Mouse (Mus musculus): Measurements from ENCODE around the gene Mfsd6l. TPM values are rescaled to one million over a fixed set of nuclear protein-coding genes. Genes with fewer than 3 reads are reported as not detected.
A peak's percentile ranks its signal among the peaks of the same experiment; 100 is the strongest.

Mfsd6l gene
- polyA plus RNA-seq, 1 experiment from 2014 or later = not detected

DNA sequence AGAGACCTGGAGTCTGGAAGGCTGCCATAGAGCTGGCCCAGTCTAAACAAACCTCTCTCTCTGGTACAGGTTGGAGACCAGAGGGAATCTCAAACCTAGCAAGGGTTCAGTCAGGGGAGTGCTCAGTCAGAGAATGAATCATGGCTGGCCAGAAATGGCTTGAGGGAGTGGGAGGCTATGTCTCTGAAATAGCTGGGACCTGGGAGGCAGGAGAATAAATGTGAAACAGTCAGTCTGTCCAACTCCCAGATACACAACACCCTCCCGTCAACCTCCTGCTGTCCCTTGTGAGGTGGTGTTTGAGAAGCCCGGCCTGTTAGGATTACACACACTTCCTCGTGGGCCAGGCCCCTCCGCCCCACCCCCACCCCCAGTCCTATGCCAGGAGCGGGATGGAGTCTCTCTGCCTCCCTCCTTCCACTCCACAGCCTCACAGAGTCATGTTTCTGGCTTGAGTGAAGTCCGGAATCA lies 44.6 kb downstream of the Mfsd6l start:
- no peak for ATAC-seq (ENCODE audit: insufficient number of reproducible peaks, low FRiP score, low TSS enrichment, low read depth)
- H3K4me3 ChIP-seq (ENCODE audit: low read depth, low read length) = no peak overlapping the region
- no peaks in the 10 kb centered on the region for H3K36me3 ChIP-seq (ENCODE audit: control insufficient read depth, insufficient read depth, low read length)
- WGBS = 10% methylated on average over 6 of the region's 6 CpGs
- H3K4me1 ChIP-seq (ENCODE audit: control insufficient read depth, insufficient read depth, low read length) = peaks cover 27% of the 10 kb centered on the region
- H3K9ac ChIP-seq (ENCODE audit: low read length) = peak overlapping the region; percentile 28
- peak; percentile 37 for DNase-seq (ENCODE audit: low spot score)
- H3K27ac ChIP-seq (replicated peaks; ENCODE audit: low read depth, low read length) = peak overlapping the region; percentile 72
- H3K4me2 ChIP-seq (ENCODE audit: low read depth, severe bottlenecking) = no peak overlapping the region
- no peaks in the 10 kb centered on the region for H3K9me3 ChIP-seq (ENCODE audit: control insufficient read depth, low read length)
- no peaks in the 10 kb centered on the region for H3K27me3 ChIP-seq (ENCODE audit: control insufficient read depth, insufficient read depth, low read length)

DNA sequence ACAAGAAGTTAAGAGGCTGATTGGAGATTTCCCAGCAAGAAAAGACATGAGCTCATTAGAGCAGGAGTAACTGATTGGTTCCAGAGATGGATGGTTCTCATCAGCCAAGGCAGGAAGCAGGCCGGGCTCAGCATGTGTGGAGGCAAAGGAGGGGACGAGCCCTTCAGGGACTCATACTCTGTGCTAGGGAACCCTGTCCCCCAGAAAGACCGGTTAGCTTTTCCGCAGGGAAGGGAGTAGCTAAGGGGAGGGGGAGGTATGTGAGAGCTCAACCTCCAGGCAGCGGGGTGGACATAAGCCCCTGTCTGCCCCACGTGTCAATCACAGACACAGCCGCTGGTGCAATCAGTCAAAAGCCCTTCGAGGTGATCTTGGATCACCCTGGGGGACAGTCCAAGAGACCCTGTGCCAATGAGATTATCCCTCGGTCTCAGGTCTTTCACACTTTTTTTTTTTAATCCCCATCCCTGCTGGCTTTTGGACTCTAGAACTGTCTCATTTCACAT lies 45.6 kb downstream of the Mfsd6l start:
- Histone ChIP-seq H3K4me2 (ENCODE audit: low read depth, severe bottlenecking) (no peak overlapping the region), H3K36me3 (ENCODE audit: control insufficient read depth, insufficient read depth, low read length) (no peaks in the 10 kb centered on the region), H3K27ac (replicated peaks; ENCODE audit: low read depth, low read length) (peak overlapping the region; percentile 72), H3K27me3 (ENCODE audit: control insufficient read depth, insufficient read depth, low read length) (no peaks in the 10 kb centered on the region), H3K9me3 (ENCODE audit: control insufficient read depth, low read length) (no peaks in the 10 kb centered on the region), H3K9ac (ENCODE audit: low read length) (no peak overlapping the region), H3K4me1 (ENCODE audit: control insufficient read depth, insufficient read depth, low read length) (peaks cover 27% of the 10 kb centered on the region), H3K4me3 (ENCODE audit: low read depth, low read length) (no peak overlapping the region)
- ATAC-seq (ENCODE audit: insufficient number of reproducible peaks, low FRiP score, low TSS enrichment, low read depth) (0 out of 2 replicates have a peak, but pooled peaks have one; percentile 33), DNase-seq (ENCODE audit: low spot score) (peak; percentile 60)
- 0% methylated on average over 9 of the region's 9 CpGs for WGBS

DNA sequence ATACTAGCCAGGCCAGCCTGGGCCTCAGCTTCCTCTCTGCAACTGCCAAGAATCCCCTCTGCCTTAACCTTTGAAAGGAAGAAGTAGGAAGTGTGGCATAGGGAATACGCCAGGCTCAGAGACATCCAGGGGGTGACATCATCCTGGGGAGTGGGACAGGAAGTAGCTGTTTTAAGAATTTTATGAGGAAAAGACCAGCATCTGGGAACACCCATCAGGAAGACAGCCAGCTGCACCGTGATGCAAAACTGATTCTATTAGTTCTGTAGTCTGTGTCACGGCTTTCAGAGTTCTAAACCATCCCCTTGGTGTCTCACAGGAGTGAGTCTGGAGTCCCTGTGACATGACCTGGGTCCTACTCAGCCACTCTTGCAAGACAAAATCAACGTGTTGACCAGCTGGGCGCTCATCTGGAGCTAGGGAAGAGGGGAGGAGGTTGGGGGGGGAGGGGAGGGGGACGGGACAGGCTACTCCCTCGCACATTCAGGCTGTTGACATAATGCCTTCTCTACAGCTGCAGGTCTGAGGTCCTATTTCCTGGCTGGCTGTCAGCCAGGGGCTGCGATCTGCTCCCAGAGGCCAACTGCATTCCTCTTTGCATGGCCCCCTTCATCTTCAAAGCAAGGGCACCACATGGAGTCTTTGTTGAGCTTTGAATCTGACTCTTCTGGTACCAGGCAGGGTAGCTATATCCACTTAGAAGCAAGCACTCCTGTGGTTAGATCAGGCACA lies 46.4 kb downstream of the Mfsd6l start:
- H3K4me2 ChIP-seq (ENCODE audit: low read depth, severe bottlenecking) = no peak overlapping the region
- H3K9me3 ChIP-seq (ENCODE audit: control insufficient read depth, low read length) = no peaks in the 10 kb centered on the region
- ATAC-seq (ENCODE audit: insufficient number of reproducible peaks, low FRiP score, low TSS enrichment, low read depth) (peak; percentile 45), DNase-seq (ENCODE audit: low spot score) (peak; percentile 64)
- H3K27me3 ChIP-seq (ENCODE audit: control insufficient read depth, insufficient read depth, low read length) = no peaks in the 10 kb centered on the region
- H3K36me3 ChIP-seq (ENCODE audit: control insufficient read depth, insufficient read depth, low read length) = no peaks in the 10 kb centered on the region
- no peak overlapping the region for H3K9ac ChIP-seq (ENCODE audit: low read length)
- H3K27ac ChIP-seq (replicated peaks; ENCODE audit: low read depth, low read length) = peak overlapping the region; percentile 72
- no peak overlapping the region for H3K4me3 ChIP-seq (ENCODE audit: low read depth, low read length)
- WGBS = 7% methylated on average over 7 of the region's 8 CpGs
- peaks cover 26% of the 10 kb centered on the region for H3K4me1 ChIP-seq (ENCODE audit: control insufficient read depth, insufficient read depth, low read length)

DNA sequence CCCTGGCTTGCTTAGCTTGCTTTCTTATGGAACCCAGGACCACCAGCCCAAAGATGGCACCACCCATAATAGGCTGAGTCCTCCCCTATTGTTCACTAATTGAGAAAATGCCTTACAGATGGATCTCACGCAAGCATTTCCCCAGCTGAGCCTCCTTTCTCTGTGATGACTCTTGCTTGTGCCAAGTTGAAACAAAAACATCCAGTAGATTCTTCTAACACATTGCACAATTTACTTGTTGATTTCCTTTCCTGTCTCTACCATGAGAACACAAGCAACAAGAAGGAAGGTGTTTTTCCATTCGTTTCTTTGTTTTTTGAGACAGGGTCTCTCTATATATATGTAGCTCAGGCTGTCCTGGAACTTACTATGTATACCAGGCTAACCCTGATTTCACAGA lies 51.1 kb downstream of the Mfsd6l start:
- H3K4me1 ChIP-seq (ENCODE audit: control insufficient read depth, insufficient read depth, low read length) = peaks cover 6% of the 10 kb centered on the region
- no peaks in the 10 kb centered on the region for H3K27me3 ChIP-seq (ENCODE audit: control insufficient read depth, insufficient read depth, low read length)
- DNase-seq (ENCODE audit: low spot score) = no peak
- no peak for ATAC-seq (ENCODE audit: insufficient number of reproducible peaks, low FRiP score, low TSS enrichment, low read depth)
- H3K9ac ChIP-seq (ENCODE audit: low read length) = no peak overlapping the region
- no peak overlapping the region for H3K4me3 ChIP-seq (ENCODE audit: low read depth, low read length)
- H3K36me3 ChIP-seq (ENCODE audit: control insufficient read depth, insufficient read depth, low read length) = no peaks in the 10 kb centered on the region
- H3K4me2 ChIP-seq (ENCODE audit: low read depth, severe bottlenecking) = no peak overlapping the region
- WGBS = 88% methylated on average over 2 of the region's 2 CpGs
- H3K27ac ChIP-seq (replicated peaks; ENCODE audit: low read depth, low read length) = no peak overlapping the region
- H3K9me3 ChIP-seq (ENCODE audit: control insufficient read depth, low read length) = no peaks in the 10 kb centered on the region

Other genes starting within 250 kb of the Mfsd6l start
- gene Ntn1, start 155.4 kb upstream of the Mfsd6l start, polyA plus RNA-seq (2014; fragmentation: Nextera tagmentation; extraction: Ambion mirVana) = 3.3 and 5.4 TPM in 2 replicates
- gene Pik3r5, start 124.1 kb upstream of the Mfsd6l start, polyA plus RNA-seq (2014; fragmentation: Nextera tagmentation; extraction: Ambion mirVana) = 1.2 and 1.7 TPM in 2 replicates
- 1.3 and 1.6 TPM in 2 replicates for gene Pik3r6, start 53.2 kb upstream of the Mfsd6l start, polyA plus RNA-seq (2014; fragmentation: Nextera tagmentation; extraction: Ambion mirVana)
- gene Ccdc42, start 30.8 kb downstream of the Mfsd6l start, polyA plus RNA-seq (2014; fragmentation: Nextera tagmentation; extraction: Ambion mirVana) = 1.0 and 1.4 TPM in 2 replicates
- 148 and 172 TPM in 2 replicates for gene Myh10, start 135.4 kb downstream of the Mfsd6l start, polyA plus RNA-seq (2014; fragmentation: Nextera tagmentation; extraction: Ambion mirVana)

Data from limb, embryonic 11.5 days (tissue).